Mouse (Mus musculus): ENCODE results near the gene Gm11565.
"Not testable (repeated sequence)": the region's sequence is repeated elsewhere in the genome, so short reads cannot be mapped to it uniquely, and the experiment has no call there.

Gm11565 gene

GRCm38 (mm10) chr11:99914451-99914850, at the start of gene Gm11565:
Gm11565 (plus strand) TSS chr11:99914751.
- DNase-seq (ENCODE audit: low read depth, low spot score): no peak

GRCm38 (mm10) chr11:99873089-99873488, 41.5 kb upstream of the Gm11565 start, which contains the start of gene Krtap9-1:
Krtap9-1 (plus strand) TSS chr11:99873389.
- not testable (repeated sequence) for DNase-seq (ENCODE audit: low read depth, low spot score)

GRCm38 (mm10) chr11:99878887-99879286, 35.7 kb upstream of the Gm11565 start, which contains the start of gene Gm11567:
Gm11567 (plus strand) TSS chr11:99879187.
- not testable (repeated sequence) for DNase-seq (ENCODE audit: low read depth, low spot score)

GRCm38 (mm10) chr11:99907620-99908019, 6.9 kb upstream of the Gm11565 start, which contains the start of gene Krtap31-1:
Krtap31-1 (plus strand) TSS chr11:99907920.
- DNase-seq (ENCODE audit: low read depth, low spot score): no peak

- no peak for DNase-seq (ENCODE audit: low read depth, low spot score)
Observed at GRCm38 (mm10) chr11:99935991-99936390, 21.4 kb downstream of the Gm11565 start, which contains the start of gene Krtap31-2. Krtap31-2 (plus strand) TSS chr11:99936291.

GRCm38 (mm10) chr11:99937751-99938264, 23.3 kb downstream of the Gm11565 start:
- DNase-seq (ENCODE audit: low read depth, low spot score): no peak

- no peak for DNase-seq (ENCODE audit: low read depth, low spot score)
Observed at GRCm38 (mm10) chr11:99948175-99948574, 33.6 kb downstream of the Gm11565 start, which contains the start of gene Krtap9-5. Krtap9-5 (plus strand) TSS chr11:99948475.

- DNase-seq (ENCODE audit: low read depth, low spot score): no peak
Observed at GRCm38 (mm10) chr11:99964213-99964612, 49.7 kb downstream of the Gm11565 start.

Measured in forelimb bud, embryonic 11.5 days (tissue).